Mouse (Mus musculus): ENCODE results near the gene Rph3a. TPM values are rescaled to one million over a fixed set of nuclear protein-coding genes. Genes with fewer than 3 reads are reported as not detected.

The Rph3a gene
- polyA plus RNA-seq, 1 experiment from 2014 or later: not detected

Other genes starting within 250 kb of the Rph3a start
- gene Oas3, start 232.4 kb downstream of the Rph3a start, polyA plus RNA-seq (2015; fragmentation: Nextera tagmentation; extraction: Ambion mirVana): 0.34 and 0.76 TPM in 2 replicates
- gene Oas1e, start 214.6 kb downstream of the Rph3a start, polyA plus RNA-seq (2015; fragmentation: Nextera tagmentation; extraction: Ambion mirVana): 0.09 TPM in 1 of 2 replicates, not detected in the other
- gene Oas1c, start 197.6 kb downstream of the Rph3a start, polyA plus RNA-seq (2015; fragmentation: Nextera tagmentation; extraction: Ambion mirVana): 0.73 and 0.84 TPM in 2 replicates
- not detected in 2 replicates for gene Oas1f, start 162.7 kb downstream of the Rph3a start, polyA plus RNA-seq (2015; fragmentation: Nextera tagmentation; extraction: Ambion mirVana)
- not detected in 2 replicates for gene Oas1h, start 148.7 kb downstream of the Rph3a start, polyA plus RNA-seq (2015; fragmentation: Nextera tagmentation; extraction: Ambion mirVana)
- gene Oas1g, start 122.5 kb downstream of the Rph3a start, polyA plus RNA-seq (2015; fragmentation: Nextera tagmentation; extraction: Ambion mirVana): 0.69 and 0.90 TPM in 2 replicates
- gene Oas1a, start 102.6 kb downstream of the Rph3a start, polyA plus RNA-seq (2015; fragmentation: Nextera tagmentation; extraction: Ambion mirVana): 1.4 and 2.8 TPM in 2 replicates
- gene Oas1d, start 95.6 kb downstream of the Rph3a start, polyA plus RNA-seq (2015; fragmentation: Nextera tagmentation; extraction: Ambion mirVana): not detected in 2 replicates
- gene Ptpn11, start 181.3 kb upstream of the Rph3a start, polyA plus RNA-seq (2015; fragmentation: Nextera tagmentation; extraction: Ambion mirVana): 18.5 and 20.0 TPM in 2 replicates
- gene Rpl6, start 194.4 kb upstream of the Rph3a start, polyA plus RNA-seq (2015; fragmentation: Nextera tagmentation; extraction: Ambion mirVana): 323 and 339 TPM in 2 replicates
- 3.0 and 4.4 TPM in 2 replicates for gene Hectd4, start 210.1 kb upstream of the Rph3a start, polyA plus RNA-seq (2015; fragmentation: Nextera tagmentation; extraction: Ambion mirVana)

All from heart, embryonic 15.5 days (tissue).